In the genomic region with DNA sequence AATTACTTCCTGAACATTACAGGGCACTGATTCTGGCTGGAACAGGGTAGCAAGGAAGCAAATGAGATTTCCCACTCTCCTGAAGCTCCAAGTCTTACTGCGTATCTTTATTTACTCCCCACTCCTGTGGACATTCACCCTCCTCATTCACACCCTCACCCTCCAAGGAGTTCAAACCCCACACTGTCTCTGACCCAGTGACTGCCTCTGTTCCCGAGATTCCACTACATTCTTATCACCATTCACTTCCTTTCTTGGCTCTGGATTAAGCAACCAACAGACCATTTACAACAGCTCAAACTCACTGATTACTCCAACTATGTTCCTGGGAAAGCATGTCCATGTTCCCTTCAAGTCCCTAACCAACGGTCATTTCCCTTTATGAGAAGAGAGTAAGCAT, we compare ENCODE assay signal across 27 mouse cellular contexts. TPM values are rescaled to one million over a fixed set of nuclear protein-coding genes. Genes with fewer than 3 reads are reported as not detected.
DNase-seq lines count a peak whose midpoint lies in the region; ATAC-seq and TF ChIP-seq lines count a peak whose summit lies in the region.
"Had no signal": no experiment of that assay in that cellular context is flagged by ENCODE, and none has a peak within 500 bp of the region (broad histone marks: within the 10 kb centered on the region; RNA-seq: fewer than 3 reads in every experiment).

No protein-coding gene starts in this region.

- peaks cover 59% of the 10 kb centered on the region for H3K36me3 ChIP-seq in heart, embryonic 12.5 days
- H3K36me3 ChIP-seq in kidney, adult 2 months (ENCODE audit: control insufficient read depth, insufficient read depth, low read length), result peaks cover 2% of the 10 kb centered on the region; the same call in 1 of the 2 replicates

- no peak for ATAC-seq in heart, embryonic 12.5 days (ENCODE audit: insufficient number of reproducible peaks, low FRiP score)

- 52% methylated on average over 3 of the region's 3 CpGs for WGBS in heart, embryonic 12.5 days
- 62% methylated on average over 3 of the region's 3 CpGs for whole genome bisulfite sequencing in kidney, adult 2 months
- WGBS in olfactory bulb, adult 2 months, result 71% methylated on average over 3 of the region's 3 CpGs

- DNase-seq in heart, adult 18-20 months, result no peak
- no peak for DNase-seq in kidney, adult 2 months
- DNase-seq in kidney, adult 8-10 months, result no peak
- DNase-seq in lung, postnatal 10 days, result peak; percentile 32
- DNase-seq in lung, postnatal 36 days, result no peak
- DNase-seq: adrenal gland, postnatal 10 days; B cell, adult 2 months; cerebellum, adult 11-12 months; cerebellum, postnatal 25 days; gastrocnemius, postnatal 14 days; layer of hippocampus, postnatal 36 days; right cerebral cortex, postnatal 14 days had no signal

- no peak overlapping the region for H3K9ac ChIP-seq in heart, embryonic 12.5 days
- H3K9ac ChIP-seq: kidney, embryonic 15.5 days; liver, embryonic 15.5 days; stomach, embryonic 15.5 days had no signal

- H3K4me1 ChIP-seq in heart, embryonic 12.5 days (replicated peaks), result peaks cover 36% of the 10 kb centered on the region
- H3K4me1 ChIP-seq in kidney, adult 2 months (ENCODE audit: control insufficient read depth, insufficient read depth, low read length), result no peaks in the 10 kb centered on the region
- peaks cover 12% of the 10 kb centered on the region for H3K4me1 ChIP-seq in olfactory bulb, adult 2 months (ENCODE audit: control insufficient read depth, insufficient read depth, low read length)
- H3K4me1 ChIP-seq: liver, embryonic 15.5 days; stomach, embryonic 15.5 days had no signal

- peak overlapping the region; percentile 20; the same call in 1 of the 2 replicates for H3K27ac ChIP-seq in heart, embryonic 12.5 days (ENCODE audit: poor library complexity, severe bottlenecking)
- H3K27ac ChIP-seq in kidney, adult 2 months (ENCODE audit: insufficient read depth, low read depth, low read length), result peak overlapping the region; percentile 66; the same call in 1 of the 2 replicates
- peak overlapping the region; percentile 76 for H3K27ac ChIP-seq in olfactory bulb, adult 2 months (ENCODE audit: insufficient read depth, low read depth, low read length)
- H3K27ac ChIP-seq: stomach, embryonic 15.5 days had no signal

- TF ChIP-seq POLR2A in kidney, adult 2 months (IDR thresholded peaks at IDR 0.05; ENCODE audit: low read depth, low read length), result no peak
- TF ChIP-seq POLR2A in olfactory bulb, adult 2 months (IDR thresholded peaks at IDR 0.05; ENCODE audit: insufficient read depth, low read depth, low read length), result no peak

- no peak overlapping the region for H3K4me3 ChIP-seq in heart, embryonic 12.5 days
- H3K4me3 ChIP-seq in kidney, adult 2 months (ENCODE audit: insufficient read depth, low read depth, low read length), result no peak overlapping the region
- H3K4me3 ChIP-seq in olfactory bulb, adult 2 months (ENCODE audit: insufficient read depth, low read depth, low read length), result no peak overlapping the region
- H3K4me3 ChIP-seq: kidney, embryonic 15.5 days; liver, embryonic 15.5 days; megakaryocyte, embryonic 14.5 days; stomach, embryonic 15.5 days had no signal

- no peaks in the 10 kb centered on the region for H3K27me3 ChIP-seq in heart, embryonic 12.5 days (replicated peaks)
- H3K27me3 ChIP-seq in kidney, adult 2 months (replicated peaks; ENCODE audit: control insufficient read depth, insufficient read depth, low read length), result no peaks in the 10 kb centered on the region
- H3K27me3 ChIP-seq: kidney, embryonic 15.5 days; liver, embryonic 15.5 days; stomach, embryonic 15.5 days had no signal

- no peaks in the 10 kb centered on the region for H3K9me3 ChIP-seq in heart, embryonic 12.5 days (replicated peaks)
- H3K9me3 ChIP-seq: kidney, embryonic 15.5 days; liver, embryonic 15.5 days; megakaryocyte, embryonic 14.5 days; stomach, embryonic 15.5 days had no signal

- TF ChIP-seq CTCF in kidney, adult 2 months (conservative IDR thresholded peaks at IDR 0.05; ENCODE audit: insufficient read depth, insufficient read length, low read depth, low read length), result no peak
- TF ChIP-seq CTCF in olfactory bulb, adult 2 months (IDR thresholded peaks at IDR 0.05; ENCODE audit: insufficient read depth, low read depth, low read length), result no peak

- no peak overlapping the region for H3K4me2 ChIP-seq in heart, embryonic 12.5 days
- H3K4me2 ChIP-seq: kidney, embryonic 15.5 days; liver, embryonic 15.5 days; stomach, embryonic 15.5 days had no signal

RNA-seq across cellular contexts. Expression of a gene that starts 4.8 kb away (rescaled TPM):
- not detected in 2 replicates for polyA plus RNA-seq in heart, embryonic 12.5 days (2016; fragmentation: Nextera tagmentation; extraction: Ambion mirVana)
- not detected for total RNA-seq in heart, adult 18-20 months (2021)
- not detected in 2 replicates for polyA plus RNA-seq in kidney, adult 2 months (2012; rRNA removed)
- not detected in 2 replicates for polyA plus RNA-seq in olfactory bulb, adult 2 months (2012; ENCODE audit: insufficient read depth, insufficient read length, low replicate concordance, missing spikeins)
- total RNA-seq: adrenal gland, postnatal 10 days; hematopoietic stem cell, adult 5-6 weeks; layer of hippocampus, postnatal 36 days; midbrain, postnatal 0 days had no signal
- polyA plus RNA-seq: brain, embryonic 14.5 days; frontal cortex, adult 2 months; intestine, embryonic 14.5 days; kidney, embryonic 15.5 days; large intestine, adult 2 months; liver, embryonic 15.5 days; midbrain, postnatal 0 days; neural tube, embryonic 11.5 days; spleen, adult 2 months; stomach, embryonic 15.5 days; thymus, postnatal 0 days had no signal

RNA-seq across cellular contexts. Expression of a gene that starts 19.3 kb away (rescaled TPM):
- 60.3 and 63.1 TPM in 2 replicates for polyA plus RNA-seq in heart, embryonic 12.5 days (2016; fragmentation: Nextera tagmentation; extraction: Ambion mirVana)
- total RNA-seq in heart, adult 18-20 months (2021), result 10 to 100 TPM; 55.2 to 55.4 TPM
- polyA plus RNA-seq in kidney, adult 2 months (2012; rRNA removed), result 59.8 and 62.3 TPM in 2 replicates
- polyA plus RNA-seq in olfactory bulb, adult 2 months (2012; ENCODE audit: insufficient read depth, insufficient read length, low replicate concordance, missing spikeins), result not detected in 2 replicates

RNA-seq across cellular contexts. Expression of a gene that starts 34.3 kb away (rescaled TPM):
- polyA plus RNA-seq in heart, embryonic 12.5 days (2016; fragmentation: Nextera tagmentation; extraction: Ambion mirVana), result 5.9 and 6.9 TPM in 2 replicates
- total RNA-seq in heart, adult 18-20 months (2021), result 10 to 100 TPM in 1 of 2 experiments, 1 to 10 TPM in 1; 8.9 to 10.9 TPM
- polyA plus RNA-seq in kidney, adult 2 months (2012; rRNA removed), result 12.2 and 14.9 TPM in 2 replicates
- polyA plus RNA-seq in olfactory bulb, adult 2 months (2012; ENCODE audit: insufficient read depth, insufficient read length, low replicate concordance, missing spikeins), result not detected in 2 replicates
- total RNA-seq: hematopoietic stem cell, adult 5-6 weeks had no signal

Comparison
In these comparisons a context has a peak if more than half of its experiments do, and no peak if none do; other contexts are left out.
1. H3K27ac ChIP-seq: peak in every context shown above with its lines; median percentile 76 in olfactory bulb, adult 2 months; 66 in kidney, adult 2 months; 20 in heart, embryonic 12.5 days.
2. RNA of a gene that starts 19.3 kb away (polyA plus RNA-seq): 59.8 to 62.3 TPM in kidney, adult 2 months and 60.3 to 63.1 TPM in heart, embryonic 12.5 days; not detected in olfactory bulb, adult 2 months; every median in the first group is over 10 times any median in the second.